Mouse (Mus musculus) lung, embryonic 14.5 days (tissue): ENCODE measurements around the gene Bud23. TPM values are rescaled to one million over a fixed set of nuclear protein-coding genes. Genes with fewer than 3 reads are reported as not detected.

Experiments used
- ATAC-seq: fragments of 200-750 bp; cut with Nextera tagmentation; 2 replicates; pipeline ENCODE4 v1.8.0; 2017; ENCODE audit warnings: mild to moderate bottlenecking, moderate TSS enrichment, moderate library complexity; ENCODE audit not compliant: insufficient read depth
- DNase-seq: peaks from one replicate; pipeline ENCODE4 v3.0.0-alpha.2; 2015
- H3K27ac ChIP-seq: fragments of 300-500 bp; sonication (generic); 2 replicates; pipeline ENCODE4 v1.5.1; 2014; ENCODE audit warnings: low read depth, mild to moderate bottlenecking, moderate library complexity
- H3K27me3 ChIP-seq: fragments of 300-500 bp; sonication (generic); 2 replicates; pipeline ENCODE4 v1.6.1; 2014; ENCODE audit warnings: low read length, control low read depth; ENCODE audit not compliant: insufficient read depth
- H3K36me3 ChIP-seq: fragments of 300-500 bp; sonication (generic); 2 replicates; pipeline ENCODE4 v1.6.1; 2014; ENCODE audit warnings: control low read depth; ENCODE audit not compliant: insufficient read depth
- H3K4me1 ChIP-seq: fragments of 300-500 bp; sonication (generic); 2 replicates; pipeline ENCODE4 v1.6.1; 2014; ENCODE audit warnings: antibody characterized with exemption, control low read depth; ENCODE audit not compliant: insufficient read depth
- H3K4me2 ChIP-seq: fragments of 300-500 bp; sonication (generic); 2 replicates; pipeline ENCODE4 v1.6.1; 2014; ENCODE audit warnings: mild to moderate bottlenecking
- H3K4me3 ChIP-seq: fragments of 300-500 bp; sonication (generic); 2 replicates; pipeline ENCODE4 v1.5.1; 2014; ENCODE audit warnings: low read depth, low read length
- H3K9ac ChIP-seq: fragments of 300-500 bp; sonication (generic); 2 replicates; pipeline ENCODE4 v1.6.1; 2014
- H3K9me3 ChIP-seq: fragments of 300-500 bp; sonication (generic); 2 replicates; pipeline ENCODE4 v1.6.1; 2016; ENCODE audit warnings: low read depth, low read length, control low read depth
- CTCF ChIP-seq: IDR thresholded peaks from 2 replicates; pipeline ENCODE4 v1.5.1; 2016; ENCODE audit warnings: antibody characterized with exemption, low read depth
- WGBS: fragments of 180-500 bp; shearing (Covaris S2); extraction: QIAGEN DNeasy Blood & Tissue Kit; methylation state at CpG from one replicate; pipeline ENCODE4 v1.1.7; 2014; 5-methylcytosine and 5-hydroxymethylcytosine counted together
- polyA plus RNA-seq: library from polyadenylated mRNA; unstranded; fragments of >200 nt; fragmentation: Nextera tagmentation; extraction: Ambion mirVana; gene quantifications from 2 replicates; pipeline ENCODE4 v1.2.1, GENCODE M21; 2014

Bud23 gene
- polyA plus RNA-seq, 1 experiment from 2014 or later, result 116 TPM

GRCm38 (mm10) chr5:135010841-135011743 is 53.7 kb downstream of the Bud23 start:
- Histone ChIP-seq H3K9me3 (no peaks in the 10 kb centered on the region), H3K4me3 (peak overlapping the region; percentile 60; the same call in 1 of the 2 replicates), H3K36me3 (no peaks in the 10 kb centered on the region), H3K27me3 (no peaks in the 10 kb centered on the region), H3K4me1 (peaks cover 22% of the 10 kb centered on the region), H3K27ac (0 out of 2 replicates have a peak overlapping the region, but pooled peaks have one; percentile 96), H3K4me2 (peak overlapping the region; percentile 61), H3K9ac (no peak overlapping the region)
- WGBS, result 78% methylated on average over 25 of the region's 25 CpGs
- TF ChIP-seq CTCF, result no peak
- ATAC-seq, result no peak
- DNase-seq, result no peak

- H3K4me3 ChIP-seq, result peak overlapping the region; percentile 60
- H3K9me3 ChIP-seq, result no peaks in the 10 kb centered on the region
- no peaks in the 10 kb centered on the region for H3K27me3 ChIP-seq
- ATAC-seq (no peak), DNase-seq (no peak)
- WGBS, result 42% methylated on average over 7 of the region's 7 CpGs
- H3K4me2 ChIP-seq, result peak overlapping the region; percentile 61
- H3K27ac ChIP-seq, result peak overlapping the region; percentile 96; the same call in 1 of the 2 replicates
- TF ChIP-seq CTCF, result no peak; the same call in 1 of the 2 replicates
- H3K4me1 ChIP-seq, result peaks cover 22% of the 10 kb centered on the region
- peak overlapping the region; percentile 60 for H3K9ac ChIP-seq
- H3K36me3 ChIP-seq, result no peaks in the 10 kb centered on the region
Observed at GRCm38 (mm10) chr5:135010320-135010709, 54.4 kb downstream of the Bud23 start.

GRCm38 (mm10) chr5:135009590-135010319 is 55.0 kb downstream of the Bud23 start:
- under 1% methylated on average over 37 of the region's 37 CpGs for WGBS
- Histone ChIP-seq H3K4me3 (peak overlapping the region; percentile 60), H3K36me3 (no peaks in the 10 kb centered on the region), H3K9me3 (no peaks in the 10 kb centered on the region), H3K9ac (peak overlapping the region; percentile 60), H3K4me1 (peaks cover 22% of the 10 kb centered on the region), H3K4me2 (peak overlapping the region; percentile 61), H3K27me3 (no peaks in the 10 kb centered on the region), H3K27ac (peak overlapping the region; percentile 96)
- peak; percentile 92 for DNase-seq
- peak; percentile 75 for ATAC-seq
- TF ChIP-seq CTCF, result no peak

GRCm38 (mm10) chr5:135008671-135009589 is 55.8 kb downstream of the Bud23 start, which contains the start of gene Abhd11:
Gene Abhd11 (plus strand): TSS chr5:135009152.
- peak; percentile 38; the same call in 1 of the 2 replicates for TF ChIP-seq CTCF
- peak; percentile 100 for DNase-seq
- peaks cover 22% of the 10 kb centered on the region for H3K4me1 ChIP-seq
- peak within 1 kb of the TSS; percentile 96 for H3K27ac ChIP-seq
- no peaks in the 10 kb centered on the region for H3K36me3 ChIP-seq
- WGBS, result under 1% methylated on average over 52 of the region's 52 CpGs
- H3K9ac ChIP-seq, result peak within 1 kb of the TSS; percentile 60
- no peaks in the 10 kb centered on the region for H3K9me3 ChIP-seq
- no peaks in the 10 kb centered on the region for H3K27me3 ChIP-seq
- ATAC-seq, result peak; percentile 89
- peak within 1 kb of the TSS; percentile 61 for H3K4me2 ChIP-seq
- H3K4me3 ChIP-seq, result peak within 1 kb of the TSS; percentile 60

- peaks cover 22% of the 10 kb centered on the region for H3K4me1 ChIP-seq
- peak overlapping the region; percentile 50 for H3K9ac ChIP-seq
- no peaks in the 10 kb centered on the region for H3K9me3 ChIP-seq
- DNase-seq (peak; percentile 77), ATAC-seq (no peak)
- H3K4me2 ChIP-seq, result peak overlapping the region; percentile 61
- no peaks in the 10 kb centered on the region for H3K36me3 ChIP-seq
- peak overlapping the region; percentile 96 for H3K27ac ChIP-seq
- H3K27me3 ChIP-seq, result no peaks in the 10 kb centered on the region
- WGBS, result 25% methylated on average over 16 of the region's 16 CpGs
- TF ChIP-seq CTCF, result peak; percentile 60
- peak overlapping the region; percentile 60 for H3K4me3 ChIP-seq
Observed at GRCm38 (mm10) chr5:135007802-135008571, 56.8 kb downstream of the Bud23 start.

Other genes starting within 250 kb of the Bud23 start
- not detected in 2 replicates for gene Tmem270, start 158.2 kb downstream of the Bud23 start, polyA plus RNA-seq
- 0.39 TPM in 1 of 2 replicates, not detected in the other for gene Cldn13, start 149.4 kb downstream of the Bud23 start, polyA plus RNA-seq
- gene Mettl27, start 132.6 kb downstream of the Bud23 start, polyA plus RNA-seq, result 23.0 and 23.9 TPM in 2 replicates
- gene Cldn4, start 118.0 kb downstream of the Bud23 start, polyA plus RNA-seq, result 41.9 and 42.4 TPM in 2 replicates
- gene Cldn3, start 78.7 kb downstream of the Bud23 start, polyA plus RNA-seq, result 137 and 139 TPM in 2 replicates
- gene Abhd11, start 55.8 kb downstream of the Bud23 start, polyA plus RNA-seq, result 60.0 and 71.0 TPM in 2 replicates
- 13.2 and 14.5 TPM in 2 replicates for gene Stx1a, start 41.5 kb downstream of the Bud23 start, polyA plus RNA-seq
- gene Dnajc30, start 757 bp downstream of the Bud23 start, polyA plus RNA-seq, result 31.9 and 33.2 TPM in 2 replicates
- 5.6 and 7.1 TPM in 2 replicates for gene Vps37d, start 13.3 kb upstream of the Bud23 start, polyA plus RNA-seq
- 2.1 and 2.5 TPM in 2 replicates for gene Mlxipl, start 24.9 kb upstream of the Bud23 start, polyA plus RNA-seq
- 22.5 and 25.8 TPM in 2 replicates for gene Tbl2, start 84.7 kb upstream of the Bud23 start, polyA plus RNA-seq
- 50.2 and 52.0 TPM in 2 replicates for gene Bcl7b, start 103.3 kb upstream of the Bud23 start, polyA plus RNA-seq
- gene Baz1b, start 122.3 kb upstream of the Bud23 start, polyA plus RNA-seq, result 68.9 and 70.9 TPM in 2 replicates
- gene Fzd9, start 186.3 kb upstream of the Bud23 start, polyA plus RNA-seq, result 0.43 and 0.65 TPM in 2 replicates